Mouse (Mus musculus): ENCODE measurements around the gene Ltbp3.

Ltbp3 gene

DNA sequence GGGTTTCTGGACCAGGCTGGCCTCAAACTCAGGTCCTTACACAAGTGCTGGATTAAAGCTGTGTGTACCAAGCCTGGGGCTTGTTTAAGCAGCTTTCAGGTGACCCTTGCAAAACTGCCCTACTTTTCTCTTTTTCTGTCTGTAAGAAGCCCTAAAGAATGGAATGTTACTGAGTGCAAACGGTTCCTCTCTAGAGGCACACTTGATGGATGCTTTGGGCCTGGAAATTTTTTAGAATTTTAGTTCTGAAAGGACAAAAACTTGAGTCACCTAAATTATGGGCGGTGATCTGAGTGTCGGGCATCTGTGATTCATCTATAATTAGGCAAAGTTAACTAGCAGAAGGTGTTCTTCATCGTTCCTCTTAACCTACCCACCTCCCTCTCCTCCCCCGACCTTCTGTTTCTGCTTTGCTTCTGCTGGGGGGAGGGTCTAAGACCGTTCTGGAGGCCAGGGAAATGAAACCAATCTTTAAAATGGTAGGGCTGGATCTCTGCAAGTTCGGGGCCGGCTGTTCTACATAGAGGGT, 63.7 kb downstream of the Ltbp3 start:
- DNase-seq (ENCODE audit: low read depth, low spot score): no peak

DNA sequence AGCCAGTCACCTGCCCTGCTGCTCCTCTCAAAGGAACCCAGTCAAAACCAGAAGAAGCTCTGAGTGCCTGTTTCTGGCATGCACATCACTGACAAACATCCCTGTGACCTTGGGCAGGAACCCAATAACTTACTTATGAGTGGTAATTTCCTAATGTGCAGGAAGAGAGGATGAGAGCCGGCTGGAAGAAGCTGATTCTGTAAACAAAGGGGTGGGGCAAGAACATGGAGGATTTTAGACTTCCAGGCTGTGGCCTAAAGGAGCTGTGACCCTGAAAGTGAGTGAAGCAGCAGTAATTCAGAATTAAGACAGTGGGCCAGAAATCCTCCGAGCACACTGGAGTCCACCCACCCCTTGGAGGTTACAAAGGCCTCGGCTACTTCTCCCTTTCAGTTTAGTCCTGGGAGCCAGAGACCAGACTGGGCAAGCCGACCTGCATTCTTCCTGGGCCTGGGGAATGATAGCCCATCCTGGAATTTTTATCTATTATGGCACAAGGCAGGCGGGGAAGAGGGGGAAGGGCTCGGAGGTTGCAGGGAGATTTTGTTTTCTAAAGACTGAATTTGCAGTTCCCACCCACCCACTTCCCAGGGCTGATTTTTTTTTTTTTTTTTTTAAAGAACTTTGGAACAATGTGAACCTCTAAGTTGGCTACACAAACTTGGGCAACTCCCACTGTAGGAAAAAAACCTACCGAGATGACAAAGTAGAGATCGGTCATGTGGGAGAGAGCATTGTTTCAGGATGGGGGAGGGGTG, 65.5 kb downstream of the Ltbp3 start:
- DNase-seq (ENCODE audit: low read depth, low spot score): peak; percentile 74

DNA sequence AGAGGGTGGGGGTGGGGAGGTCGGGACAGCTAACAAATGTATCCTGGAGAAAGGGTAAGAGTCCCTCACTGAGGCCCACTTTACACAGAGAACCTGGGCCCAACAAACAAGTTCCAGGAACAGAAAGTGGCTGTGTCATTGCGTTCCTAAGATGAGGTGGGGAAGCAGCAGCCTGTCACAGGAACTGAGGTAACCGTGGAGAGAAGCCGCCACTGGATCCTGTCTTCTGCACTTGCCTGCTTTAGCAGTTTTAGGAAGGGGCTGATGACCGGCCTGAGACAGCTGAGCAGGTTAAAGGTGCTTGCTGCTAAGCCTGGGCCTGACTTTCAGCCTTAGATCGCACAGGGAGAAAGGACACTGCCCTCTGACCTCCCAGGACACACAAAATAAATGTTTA, 66.1 kb downstream of the Ltbp3 start:
- DNase-seq (ENCODE audit: low read depth, low spot score): no peak

DNA sequence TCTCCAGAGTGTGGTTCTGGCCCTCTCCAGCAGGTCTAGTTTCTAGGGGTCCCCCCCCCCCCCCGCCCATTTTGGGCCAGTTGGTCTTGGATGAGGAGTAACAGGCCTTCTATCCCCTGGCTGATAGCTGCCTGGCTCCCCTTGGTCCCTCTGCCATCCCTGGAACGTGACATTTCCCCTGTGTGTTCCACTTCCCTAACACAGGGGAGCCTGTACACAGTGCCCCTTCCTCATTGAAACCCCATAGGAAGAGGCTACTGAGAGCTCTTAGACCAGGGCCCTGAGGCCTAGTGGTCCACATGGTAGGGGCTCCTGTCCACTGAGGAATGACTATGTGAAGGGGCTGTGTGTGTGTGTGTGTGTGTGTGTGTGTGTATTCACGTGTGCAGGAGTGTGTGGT, 67.0 kb downstream of the Ltbp3 start:
- DNase-seq (ENCODE audit: low read depth, low spot score): no peak

All from skeletal muscle tissue, adult 2 months (tissue).